Mouse (Mus musculus) neural tube, embryonic 14.5 days (tissue): ENCODE results near the gene Fam81b. TPM values are rescaled to one million over a fixed set of nuclear protein-coding genes. Genes with fewer than 3 reads are reported as not detected.

ENCODE experiments used
- ATAC-seq: fragments of 200-750 bp; cut with Nextera tagmentation; 2 replicates; pipeline ENCODE4 v1.8.0; 2017; ENCODE audit warnings: low read depth, mild to moderate bottlenecking, moderate TSS enrichment, moderate library complexity
- H3K27ac ChIP-seq: fragments of 300-500 bp; sonication (generic); 2 replicates; pipeline ENCODE4 v1.5.1; 2014; ENCODE audit warnings: low read depth, mild to moderate bottlenecking, control low read depth, low read length, moderate library complexity, mixed read lengths
- H3K27me3 ChIP-seq: fragments of 300-500 bp; sonication (generic); 2 replicates; pipeline ENCODE4 v1.6.1; 2014; ENCODE audit warnings: low read length; ENCODE audit not compliant: control insufficient read depth, insufficient read depth
- H3K36me3 ChIP-seq: fragments of 300-500 bp; sonication (generic); 2 replicates; pipeline ENCODE4 v1.6.1; 2014; ENCODE audit warnings: low read length, mixed read lengths; ENCODE audit not compliant: control insufficient read depth, insufficient read depth
- H3K4me1 ChIP-seq: fragments of 300-500 bp; sonication (generic); 2 replicates; pipeline ENCODE4 v1.6.1; 2014; ENCODE audit warnings: low read length; ENCODE audit not compliant: control insufficient read depth, insufficient read depth
- H3K4me2 ChIP-seq: fragments of 300-500 bp; sonication (generic); 2 replicates; pipeline ENCODE4 v1.6.1; 2014; ENCODE audit warnings: mild to moderate bottlenecking, low read depth, low read length, control low read depth
- H3K4me3 ChIP-seq: fragments of 300-500 bp; sonication (generic); 2 replicates; pipeline ENCODE4 v1.5.1; 2014; ENCODE audit warnings: low read depth, low read length, control low read depth, mixed read lengths
- H3K9ac ChIP-seq: fragments of 300-500 bp; sonication (generic); replicated peaks from 2 replicates; pipeline ENCODE4 v1.6.1; 2014; ENCODE audit warnings: low read depth, mild to moderate bottlenecking, control low read depth, low read length, mixed read lengths
- H3K9me3 ChIP-seq: fragments of 300-500 bp; sonication (generic); 2 replicates; pipeline ENCODE4 v1.6.1; 2016; ENCODE audit warnings: low read length; ENCODE audit not compliant: control insufficient read depth
- WGBS: fragments of 180-500 bp; shearing (Covaris S2); extraction: QIAGEN DNeasy Blood & Tissue Kit; methylation state at CpG from one replicate; pipeline ENCODE4 v1.1.7; 2014; 5-methylcytosine and 5-hydroxymethylcytosine counted together
- microRNA-seq: library from miRNA; unstranded; fragments of <30 nt; microRNA quantifications from one replicate; pipeline ENCODE4, GENCODE M21; 2016
- polyA plus RNA-seq: library from polyadenylated mRNA; unstranded; fragments of >200 nt; fragmentation: Nextera tagmentation; extraction: Ambion mirVana; gene quantifications from 2 replicates; pipeline ENCODE4 v1.2.1, GENCODE M21; 2014

Fam81b gene
- polyA plus RNA-seq, 1 experiment from 2014 or later, result 0.15 TPM

DNA sequence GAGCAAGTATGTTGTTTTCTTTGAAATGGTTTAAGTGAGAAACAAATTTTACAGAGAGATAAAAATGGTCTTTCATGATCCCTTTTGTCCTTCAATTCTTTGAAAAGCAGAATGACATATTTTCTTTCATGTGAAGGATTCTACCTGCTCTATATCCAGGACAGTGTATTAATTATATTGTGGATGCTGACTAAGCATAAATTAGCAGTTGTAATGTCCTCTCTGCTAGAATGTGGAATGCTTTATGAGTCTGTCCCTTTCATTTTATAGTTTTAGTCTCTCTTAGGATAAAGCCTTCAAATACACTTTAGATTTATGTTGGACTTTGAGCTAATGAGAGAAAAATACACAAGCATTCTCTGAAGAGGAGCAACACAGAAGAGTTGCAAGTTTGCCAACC is 130.6 kb downstream of the Fam81b start:
- Histone ChIP-seq H3K27ac (no peak overlapping the region), H3K27me3 (no peaks in the 10 kb centered on the region), H3K4me2 (no peak overlapping the region), H3K4me3 (no peak overlapping the region), H3K9me3 (no peaks in the 10 kb centered on the region), H3K36me3 (0 out of 2 replicates have a peak, but pooled peaks cover 4% of the 10 kb centered on the region), H3K4me1 (no peaks in the 10 kb centered on the region), H3K9ac (no peak overlapping the region)
- ATAC-seq, result no peak

GRCm38 (mm10) chr13:76160587-76160986 is 144.3 kb downstream of the Fam81b start:
- no peak overlapping the region for H3K4me3 ChIP-seq
- no peaks in the 10 kb centered on the region for H3K9me3 ChIP-seq
- no peak for ATAC-seq
- no peak overlapping the region for H3K27ac ChIP-seq
- H3K4me1 ChIP-seq, result no peaks in the 10 kb centered on the region
- H3K36me3 ChIP-seq, result peaks cover 20% of the 10 kb centered on the region
- H3K4me2 ChIP-seq, result no peak overlapping the region
- H3K9ac ChIP-seq, result no peak overlapping the region
- WGBS, result 94% methylated on average over 2 of the region's 2 CpGs
- H3K27me3 ChIP-seq, result no peaks in the 10 kb centered on the region

- no peak for ATAC-seq
- H3K4me1 ChIP-seq, result no peaks in the 10 kb centered on the region
- no peak overlapping the region for H3K4me3 ChIP-seq
- WGBS, result 100% methylated on average over 1 of the region's 1 CpGs
- no peaks in the 10 kb centered on the region for H3K9me3 ChIP-seq
- no peak overlapping the region for H3K4me2 ChIP-seq
- H3K9ac ChIP-seq, result no peak overlapping the region
- H3K27ac ChIP-seq, result no peak overlapping the region
- H3K36me3 ChIP-seq, result peaks cover 20% of the 10 kb centered on the region
- H3K27me3 ChIP-seq, result no peaks in the 10 kb centered on the region
These were observed 147.4 kb downstream of the Fam81b start for GRCm38 (mm10) chr13:76157508-76157907.

DNA sequence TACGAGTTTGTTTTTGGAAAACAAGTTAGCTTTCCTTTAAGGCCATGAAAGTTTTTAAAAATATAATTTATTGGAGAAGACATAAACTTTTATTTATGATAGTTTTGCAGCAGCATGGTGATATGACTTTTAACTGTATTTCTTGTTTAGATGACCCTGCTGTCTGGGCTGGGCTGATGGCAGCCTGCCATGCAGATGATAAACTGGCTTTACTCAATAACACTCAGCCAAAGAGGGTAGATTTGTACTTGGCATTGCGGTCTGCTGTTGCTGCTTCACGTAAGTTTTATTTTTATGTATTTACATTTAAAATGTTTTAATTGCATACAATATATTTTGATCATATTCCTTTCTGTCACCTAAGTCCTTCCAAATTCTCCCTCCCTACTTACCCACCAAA is 147.8 kb downstream of the Fam81b start:
- Histone ChIP-seq H3K27ac (no peak overlapping the region), H3K4me1 (no peaks in the 10 kb centered on the region), H3K36me3 (peaks cover 22% of the 10 kb centered on the region), H3K9me3 (no peaks in the 10 kb centered on the region), H3K27me3 (no peaks in the 10 kb centered on the region), H3K9ac (no peak overlapping the region), H3K4me3 (no peak overlapping the region), H3K4me2 (no peak overlapping the region)
- no peak for ATAC-seq
- 94% methylated on average over 3 of the region's 3 CpGs for WGBS

Small RNAs within 50 kb of the gene (microRNA-seq; reads per million reads assigned to microRNA genes)
- not detected for gene Gm24025

Other genes with a start within 250 kb of the Fam81b start
- gene Gpr150, start 248.1 kb downstream of the Fam81b start, polyA plus RNA-seq, result 2.6 and 3.0 TPM in 2 replicates
- 5.4 and 6.9 TPM in 2 replicates for gene Arsk, start 206.4 kb downstream of the Fam81b start, polyA plus RNA-seq
- 17.2 and 17.9 TPM in 2 replicates for gene Ttc37, start 206.3 kb downstream of the Fam81b start, polyA plus RNA-seq
- 2.2 and 2.3 TPM in 2 replicates for gene Mctp1, start 79.5 kb upstream of the Fam81b start, polyA plus RNA-seq